Mouse (Mus musculus): ENCODE data around the gene Cd3g. TPM values are rescaled to one million over a fixed set of nuclear protein-coding genes. Genes with fewer than 3 reads are reported as not detected.

The Cd3g gene
- polyA plus RNA-seq, 1 experiment from 2014 or later, result not detected

DNA sequence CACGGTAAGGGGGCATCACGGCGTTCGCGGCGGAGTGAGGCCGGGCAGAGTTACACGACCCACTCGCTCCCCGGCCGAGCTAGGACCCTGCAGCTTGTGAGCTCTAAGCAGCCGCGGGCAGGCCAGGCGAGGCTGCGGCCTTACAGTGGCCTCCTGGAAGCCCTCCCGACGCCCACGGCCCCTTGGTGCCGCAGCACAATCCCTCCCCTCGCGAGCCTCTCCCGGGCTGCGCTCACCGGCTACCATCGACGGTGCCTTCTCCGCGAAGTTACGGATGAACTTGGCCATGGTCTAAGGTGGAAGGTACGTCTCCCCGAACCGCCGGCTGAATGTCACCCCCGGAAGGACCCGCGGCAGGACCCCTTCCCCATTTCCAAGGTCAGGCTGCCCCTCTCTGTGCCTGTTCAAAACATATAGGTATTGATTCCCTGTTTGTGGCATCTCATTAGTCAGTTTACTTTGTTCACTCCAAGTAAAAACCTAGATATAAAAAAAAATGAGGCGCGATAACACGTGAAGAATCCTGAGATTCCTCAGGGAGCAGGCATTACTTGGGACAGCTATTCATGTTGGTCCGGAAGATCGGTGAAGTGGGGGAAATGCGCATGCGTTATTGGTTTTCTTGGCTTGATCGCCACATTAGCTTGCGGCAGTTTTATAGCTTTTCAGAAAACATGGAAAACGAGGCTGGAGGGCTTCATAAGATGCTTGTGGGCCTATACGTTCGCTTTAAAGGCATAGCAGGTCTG lies 59.7 kb downstream of the Cd3g start, which contains the start of gene Atp5l:
TSS of gene Atp5l (minus strand) at position 369 of the 749 bp plus-strand sequence.
- H3K9ac ChIP-seq (ENCODE audit: low read length), result peak within 1 kb of the TSS; percentile 82
- peak within 1 kb of the TSS; percentile 80; the same call in 1 of the 2 replicates for H3K27ac ChIP-seq (ENCODE audit: low read depth, low read length)
- H3K4me3 ChIP-seq (ENCODE audit: low read depth, low read length), result peak within 1 kb of the TSS; percentile 94
- no peaks in the 10 kb centered on the region for H3K36me3 ChIP-seq (ENCODE audit: control insufficient read depth, insufficient read depth, low read length)
- no peaks in the 10 kb centered on the region for H3K4me1 ChIP-seq (replicated peaks; ENCODE audit: control insufficient read depth, insufficient read depth, low read length)
- H3K27me3 ChIP-seq (ENCODE audit: control insufficient read depth, insufficient read depth, low read length), result no peaks in the 10 kb centered on the region
- WGBS, result under 1% methylated on average over 48 of the region's 48 CpGs
- DNase-seq (ENCODE audit: low spot score), result peak; percentile 90
- peak; percentile 86 for ATAC-seq (replicated peaks; ENCODE audit: low FRiP score)
- no peaks in the 10 kb centered on the region for H3K9me3 ChIP-seq (ENCODE audit: control insufficient read depth, low read length)
- H3K4me2 ChIP-seq (ENCODE audit: low read depth, low read length, severe bottlenecking), result peak within 1 kb of the TSS; percentile 94

DNA sequence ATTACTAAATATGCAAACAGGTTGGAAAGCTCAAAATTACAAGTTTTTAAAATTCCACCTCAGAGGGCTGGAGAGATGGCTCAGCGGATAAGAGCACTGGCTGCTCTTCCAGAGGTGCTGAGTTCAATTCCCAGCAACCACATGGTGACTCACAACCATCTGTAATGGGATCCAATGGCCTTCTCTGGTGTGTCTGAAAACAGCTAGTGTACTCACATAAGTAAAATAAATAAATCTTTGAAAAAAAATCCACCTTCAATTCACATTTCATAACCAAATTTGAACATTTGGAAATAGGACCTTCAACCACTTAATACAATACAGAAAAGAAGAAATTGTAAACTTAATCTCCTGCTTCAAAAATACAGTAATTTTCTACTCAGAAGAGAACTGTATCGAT lies 60.6 kb downstream of the Cd3g start:
- Histone ChIP-seq H3K36me3 (ENCODE audit: control insufficient read depth, insufficient read depth, low read length) (no peaks in the 10 kb centered on the region), H3K9ac (ENCODE audit: low read length) (peak overlapping the region; percentile 82), H3K4me3 (ENCODE audit: low read depth, low read length) (peak overlapping the region; percentile 94), H3K9me3 (ENCODE audit: control insufficient read depth, low read length) (no peaks in the 10 kb centered on the region), H3K27ac (ENCODE audit: low read depth, low read length) (no peak overlapping the region), H3K4me1 (replicated peaks; ENCODE audit: control insufficient read depth, insufficient read depth, low read length) (0 out of 2 replicates have a peak, but pooled peaks cover 2% of the 10 kb centered on the region), H3K27me3 (ENCODE audit: control insufficient read depth, insufficient read depth, low read length) (no peaks in the 10 kb centered on the region), H3K4me2 (ENCODE audit: low read depth, low read length, severe bottlenecking) (peak overlapping the region; percentile 94)
- WGBS, result 48% methylated on average over 2 of the region's 2 CpGs
- no peak for ATAC-seq (replicated peaks; ENCODE audit: low FRiP score)
- no peak for DNase-seq (ENCODE audit: low spot score)

Other genes starting within 250 kb of the Cd3g start
- 43.5 and 46.0 TPM in 2 replicates for gene Phldb1, start 245.2 kb downstream of the Cd3g start, polyA plus RNA-seq (2014; fragmentation: Nextera tagmentation; extraction: Ambion mirVana)
- 171 and 185 TPM in 2 replicates for gene Arcn1, start 212.6 kb downstream of the Cd3g start, polyA plus RNA-seq (2014; fragmentation: Nextera tagmentation; extraction: Ambion mirVana)
- gene Ift46, start 212.5 kb downstream of the Cd3g start, polyA plus RNA-seq (2014; fragmentation: Nextera tagmentation; extraction: Ambion mirVana), result 121 TPM in 2 replicates
- gene Tmem25, start 181.1 kb downstream of the Cd3g start, polyA plus RNA-seq (2014; fragmentation: Nextera tagmentation; extraction: Ambion mirVana), result 2.4 and 3.6 TPM in 2 replicates
- gene Ttc36, start 177.4 kb downstream of the Cd3g start, polyA plus RNA-seq (2014; fragmentation: Nextera tagmentation; extraction: Ambion mirVana), result not detected in 2 replicates
- 18.2 and 23.2 TPM in 2 replicates for gene Kmt2a, start 99.1 kb downstream of the Cd3g start, polyA plus RNA-seq (2014; fragmentation: Nextera tagmentation; extraction: Ambion mirVana)
- gene Atp5l, start 59.7 kb downstream of the Cd3g start, polyA plus RNA-seq (2014; fragmentation: Nextera tagmentation; extraction: Ambion mirVana), result 496 and 546 TPM in 2 replicates
- gene Ube4a, start 14.8 kb downstream of the Cd3g start, polyA plus RNA-seq (2014; fragmentation: Nextera tagmentation; extraction: Ambion mirVana), result 32.0 and 32.6 TPM in 2 replicates
- gene Cd3d, start 1.4 kb upstream of the Cd3g start, polyA plus RNA-seq (2014; fragmentation: Nextera tagmentation; extraction: Ambion mirVana), result not detected in 2 replicates
- not detected in 2 replicates for gene Cd3e, start 29.2 kb upstream of the Cd3g start, polyA plus RNA-seq (2014; fragmentation: Nextera tagmentation; extraction: Ambion mirVana)
- gene Mpzl2, start 59.4 kb upstream of the Cd3g start, polyA plus RNA-seq (2014; fragmentation: Nextera tagmentation; extraction: Ambion mirVana), result 1.8 and 2.5 TPM in 2 replicates
- 2.2 and 2.7 TPM in 2 replicates for gene Mpzl3, start 74.8 kb upstream of the Cd3g start, polyA plus RNA-seq (2014; fragmentation: Nextera tagmentation; extraction: Ambion mirVana)
- gene Jaml, start 98.8 kb upstream of the Cd3g start, polyA plus RNA-seq (2014; fragmentation: Nextera tagmentation; extraction: Ambion mirVana), result not detected in 2 replicates
- 2.9 and 3.2 TPM in 2 replicates for gene Scn2b, start 137.4 kb upstream of the Cd3g start, polyA plus RNA-seq (2014; fragmentation: Nextera tagmentation; extraction: Ambion mirVana)
- gene Scn4b, start 158.0 kb upstream of the Cd3g start, polyA plus RNA-seq (2014; fragmentation: Nextera tagmentation; extraction: Ambion mirVana), result 0.19 and 0.21 TPM in 2 replicates
- not detected in 2 replicates for gene BC049352, start 201.6 kb upstream of the Cd3g start, polyA plus RNA-seq (2014; fragmentation: Nextera tagmentation; extraction: Ambion mirVana)
- not detected in 2 replicates for gene Tmprss4, start 223.7 kb upstream of the Cd3g start, polyA plus RNA-seq (2014; fragmentation: Nextera tagmentation; extraction: Ambion mirVana)